Mouse (Mus musculus): Measurements from ENCODE around the gene Myo5c. TPM values are rescaled to one million over a fixed set of nuclear protein-coding genes. Genes with fewer than 3 reads are reported as not detected.

Myo5c gene
- polyA plus RNA-seq, 1 experiment from 2014 or later, result 1.9 TPM

DNA sequence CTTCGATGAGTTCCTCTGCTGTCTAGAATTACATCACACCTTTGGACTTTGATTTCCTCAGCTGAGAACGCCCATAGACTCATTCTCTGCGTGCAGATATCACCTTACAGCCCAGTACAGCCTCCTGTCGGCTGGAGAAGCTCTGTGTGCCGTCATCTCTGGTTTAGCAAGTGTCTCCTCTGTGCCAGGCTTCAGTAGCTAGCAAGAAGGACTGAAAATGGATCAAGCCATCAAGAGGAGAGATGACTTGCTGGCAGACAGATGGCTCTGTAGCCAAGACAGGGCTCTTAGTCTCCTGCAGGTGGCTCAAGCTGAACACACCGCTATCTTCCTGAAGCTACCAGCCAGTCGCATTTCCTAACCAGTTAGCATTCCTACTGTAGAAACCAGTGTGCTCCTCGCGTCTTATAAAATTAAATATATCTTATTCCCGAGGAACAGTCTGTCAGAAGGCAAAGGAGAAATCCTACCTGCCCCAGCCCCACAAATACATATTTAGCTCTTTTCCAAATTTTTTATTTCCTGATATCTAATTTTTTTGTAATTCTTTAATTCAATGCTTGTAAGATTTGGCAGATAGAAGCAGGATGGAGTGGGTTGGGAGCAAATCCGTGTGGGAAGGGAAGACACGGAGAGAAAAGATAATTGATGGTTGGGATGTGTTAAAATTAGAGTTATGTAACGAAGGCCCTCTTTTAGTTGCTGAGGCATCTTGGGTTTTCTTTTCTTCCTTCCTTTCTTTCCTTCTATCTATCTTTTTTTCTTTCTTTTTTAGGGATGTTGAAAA lies 90.5 kb downstream of the Myo5c start:
- H3K27ac ChIP-seq (ENCODE audit: low read depth, low read length), result no peak overlapping the region
- TF ChIP-seq CTCF (IDR thresholded peaks at IDR 0.05; ENCODE audit: low read depth), result peak; percentile 61
- H3K4me2 ChIP-seq (replicated peaks; ENCODE audit: low read depth), result no peak overlapping the region; the same call in 1 of the 2 replicates
- no peaks in the 10 kb centered on the region for H3K4me1 ChIP-seq (replicated peaks; ENCODE audit: control insufficient read depth, insufficient read depth, low read length)
- H3K9me3 ChIP-seq (ENCODE audit: control insufficient read depth), result no peaks in the 10 kb centered on the region
- WGBS, result 58% methylated on average over 13 of the region's 13 CpGs
- no peaks in the 10 kb centered on the region for H3K27me3 ChIP-seq (replicated peaks; ENCODE audit: control insufficient read depth, insufficient read depth, low read length)
- peak; percentile 80 for ATAC-seq
- H3K9ac ChIP-seq (ENCODE audit: low read depth, low read length), result no peak overlapping the region
- H3K4me3 ChIP-seq (ENCODE audit: low read depth, low read length), result no peak overlapping the region
- no peaks in the 10 kb centered on the region for H3K36me3 ChIP-seq (ENCODE audit: control insufficient read depth, insufficient read depth)

DNA sequence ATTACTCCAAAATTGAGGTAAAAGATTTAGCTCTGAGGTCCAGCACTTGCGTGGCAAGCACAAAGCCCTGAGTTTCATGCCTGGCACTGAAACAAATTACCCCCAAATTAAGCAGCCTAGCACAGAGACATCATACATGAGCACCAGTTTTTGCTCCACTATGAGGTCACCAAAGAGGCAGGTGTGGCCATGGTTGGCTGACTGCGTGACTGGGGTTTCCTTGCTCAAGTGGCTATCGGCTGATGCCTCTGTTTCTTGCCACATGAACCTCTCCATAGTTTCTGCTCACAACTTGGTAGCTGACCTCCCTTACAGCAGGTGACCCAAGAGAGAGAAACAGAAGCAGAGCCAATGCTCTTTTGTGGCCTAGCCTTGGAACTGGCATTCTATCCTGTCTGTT lies 96.2 kb downstream of the Myo5c start:
- H3K9me3 ChIP-seq (ENCODE audit: control insufficient read depth), result no peaks in the 10 kb centered on the region
- H3K27ac ChIP-seq (ENCODE audit: low read depth, low read length), result no peak overlapping the region
- H3K4me1 ChIP-seq (replicated peaks; ENCODE audit: control insufficient read depth, insufficient read depth, low read length), result no peaks in the 10 kb centered on the region
- ATAC-seq, result no peak
- 91% methylated on average over 3 of the region's 3 CpGs for WGBS
- H3K4me2 ChIP-seq (replicated peaks; ENCODE audit: low read depth), result no peak overlapping the region
- no peak for TF ChIP-seq CTCF (IDR thresholded peaks at IDR 0.05; ENCODE audit: low read depth)
- no peaks in the 10 kb centered on the region for H3K27me3 ChIP-seq (replicated peaks; ENCODE audit: control insufficient read depth, insufficient read depth, low read length)
- H3K9ac ChIP-seq (ENCODE audit: low read depth, low read length), result no peak overlapping the region
- peaks cover 5% of the 10 kb centered on the region; the same call in 1 of the 2 replicates for H3K36me3 ChIP-seq (ENCODE audit: control insufficient read depth, insufficient read depth)
- no peak overlapping the region for H3K4me3 ChIP-seq (ENCODE audit: low read depth, low read length)

GRCm38 (mm10) chr9:75330821-75331220 lies 99.0 kb downstream of the Myo5c start:
- no peak for TF ChIP-seq CTCF (IDR thresholded peaks at IDR 0.05; ENCODE audit: low read depth)
- H3K27ac ChIP-seq (ENCODE audit: low read depth, low read length), result no peak overlapping the region
- no peak overlapping the region for H3K9ac ChIP-seq (ENCODE audit: low read depth, low read length)
- 96% methylated on average over 8 of the region's 8 CpGs for WGBS
- peaks cover 17% of the 10 kb centered on the region; the same call in 1 of the 2 replicates for H3K36me3 ChIP-seq (ENCODE audit: control insufficient read depth, insufficient read depth)
- no peaks in the 10 kb centered on the region for H3K27me3 ChIP-seq (replicated peaks; ENCODE audit: control insufficient read depth, insufficient read depth, low read length)
- H3K4me2 ChIP-seq (replicated peaks; ENCODE audit: low read depth), result no peak overlapping the region
- ATAC-seq, result no peak
- no peaks in the 10 kb centered on the region for H3K9me3 ChIP-seq (ENCODE audit: control insufficient read depth)
- no peak overlapping the region for H3K4me3 ChIP-seq (ENCODE audit: low read depth, low read length)
- no peaks in the 10 kb centered on the region for H3K4me1 ChIP-seq (replicated peaks; ENCODE audit: control insufficient read depth, insufficient read depth, low read length)

DNA sequence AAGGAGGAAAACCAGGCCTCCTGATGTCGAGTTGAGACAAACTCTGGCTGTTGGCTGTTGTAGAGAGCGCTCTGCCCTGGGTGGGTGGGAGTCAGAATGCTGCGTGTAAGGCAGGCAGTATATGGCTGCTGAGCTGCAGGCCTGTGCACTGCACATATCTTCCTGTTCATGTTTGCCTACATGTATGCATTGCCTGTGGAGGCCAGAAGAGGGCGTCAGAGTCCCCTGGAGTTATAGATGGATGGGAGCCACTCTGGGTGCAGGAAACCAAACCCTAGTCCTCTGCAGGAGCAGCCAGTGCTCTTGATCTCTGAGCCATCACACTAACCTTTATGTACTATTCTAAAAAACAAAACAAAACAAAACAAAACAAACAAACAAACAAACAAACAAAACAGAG lies 102.6 kb downstream of the Myo5c start:
- Histone ChIP-seq H3K36me3 (ENCODE audit: control insufficient read depth, insufficient read depth) (peaks cover 31% of the 10 kb centered on the region), H3K4me2 (replicated peaks; ENCODE audit: low read depth) (no peak overlapping the region), H3K4me1 (replicated peaks; ENCODE audit: control insufficient read depth, insufficient read depth, low read length) (no peaks in the 10 kb centered on the region), H3K27me3 (replicated peaks; ENCODE audit: control insufficient read depth, insufficient read depth, low read length) (no peaks in the 10 kb centered on the region), H3K4me3 (ENCODE audit: low read depth, low read length) (no peak overlapping the region), H3K9me3 (ENCODE audit: control insufficient read depth) (no peaks in the 10 kb centered on the region), H3K27ac (ENCODE audit: low read depth, low read length) (no peak overlapping the region), H3K9ac (ENCODE audit: low read depth, low read length) (no peak overlapping the region)
- no peak for ATAC-seq
- TF ChIP-seq CTCF (IDR thresholded peaks at IDR 0.05; ENCODE audit: low read depth), result 0 out of 2 replicates have a peak, but pooled peaks have one; percentile 12
- WGBS, result 88% methylated on average over 4 of the region's 4 CpGs

GRCm38 (mm10) chr9:75338016-75338415 lies 106.2 kb downstream of the Myo5c start:
- no peaks in the 10 kb centered on the region for H3K9me3 ChIP-seq (ENCODE audit: control insufficient read depth)
- no peak overlapping the region for H3K27ac ChIP-seq (ENCODE audit: low read depth, low read length)
- H3K36me3 ChIP-seq (ENCODE audit: control insufficient read depth, insufficient read depth), result peaks cover 26% of the 10 kb centered on the region
- H3K4me2 ChIP-seq (replicated peaks; ENCODE audit: low read depth), result no peak overlapping the region
- WGBS, result 90% methylated on average over 6 of the region's 6 CpGs
- no peak overlapping the region for H3K4me3 ChIP-seq (ENCODE audit: low read depth, low read length)
- TF ChIP-seq CTCF (IDR thresholded peaks at IDR 0.05; ENCODE audit: low read depth), result no peak
- no peaks in the 10 kb centered on the region for H3K4me1 ChIP-seq (replicated peaks; ENCODE audit: control insufficient read depth, insufficient read depth, low read length)
- H3K27me3 ChIP-seq (replicated peaks; ENCODE audit: control insufficient read depth, insufficient read depth, low read length), result no peaks in the 10 kb centered on the region
- ATAC-seq, result no peak
- no peak overlapping the region for H3K9ac ChIP-seq (ENCODE audit: low read depth, low read length)

- no peak for TF ChIP-seq CTCF (IDR thresholded peaks at IDR 0.05; ENCODE audit: low read depth)
- Histone ChIP-seq H3K36me3 (ENCODE audit: control insufficient read depth, insufficient read depth) (peaks cover 15% of the 10 kb centered on the region), H3K27ac (ENCODE audit: low read depth, low read length) (no peak overlapping the region), H3K9me3 (ENCODE audit: control insufficient read depth) (no peaks in the 10 kb centered on the region), H3K27me3 (replicated peaks; ENCODE audit: control insufficient read depth, insufficient read depth, low read length) (no peaks in the 10 kb centered on the region), H3K4me1 (replicated peaks; ENCODE audit: control insufficient read depth, insufficient read depth, low read length) (no peaks in the 10 kb centered on the region), H3K9ac (ENCODE audit: low read depth, low read length) (no peak overlapping the region), H3K4me2 (replicated peaks; ENCODE audit: low read depth) (no peak overlapping the region), H3K4me3 (ENCODE audit: low read depth, low read length) (no peak overlapping the region)
- no peak for ATAC-seq
- 87% methylated on average over 4 of the region's 4 CpGs for WGBS
Measured at GRCm38 (mm10) chr9:75342433-75342832, 110.6 kb downstream of the Myo5c start.

Data from intestine, postnatal 0 days (tissue).